Mouse (Mus musculus) midbrain, embryonic 13.5 days (tissue): ENCODE data around the gene Sall4. TPM values are rescaled to one million over a fixed set of nuclear protein-coding genes. Genes with fewer than 3 reads are reported as not detected.
A peak's percentile ranks its signal among the peaks of the same experiment; 100 is the strongest.

Experiments
- ATAC-seq: fragments of 200-750 bp; cut with Nextera tagmentation; 2 replicates; pipeline ENCODE4 v1.8.0; 2017; ENCODE audit warnings: mild to moderate bottlenecking, moderate TSS enrichment, moderate library complexity
- H3K27ac ChIP-seq: fragments of 300-500 bp; sonication (generic); 2 replicates; pipeline ENCODE4 v1.5.1; 2015; ENCODE audit warnings: inconsistent platforms, mild to moderate bottlenecking, moderate library complexity
- H3K27me3 ChIP-seq: fragments of 300-500 bp; sonication (generic); 2 replicates; pipeline ENCODE4 v1.6.1; 2015; ENCODE audit warnings: mild to moderate bottlenecking, inconsistent platforms
- H3K36me3 ChIP-seq: fragments of 300-500 bp; sonication (generic); 2 replicates; pipeline ENCODE4 v1.6.1; 2015; ENCODE audit warnings: mild to moderate bottlenecking, inconsistent platforms
- H3K4me1 ChIP-seq: fragments of 300-500 bp; sonication (generic); replicated peaks from 2 replicates; pipeline ENCODE4 v1.6.1; 2015; ENCODE audit warnings: inconsistent platforms
- H3K4me2 ChIP-seq: fragments of 300-500 bp; sonication (generic); replicated peaks from 2 replicates; pipeline ENCODE4 v1.6.1; 2015; ENCODE audit warnings: moderate library complexity, mild to moderate bottlenecking, inconsistent platforms
- H3K4me3 ChIP-seq: fragments of 300-500 bp; sonication (generic); replicated peaks from 2 replicates; pipeline ENCODE4 v1.5.1; 2015; ENCODE audit warnings: mild to moderate bottlenecking, inconsistent platforms
- H3K9ac ChIP-seq: fragments of 300-500 bp; sonication (generic); replicated peaks from 2 replicates; pipeline ENCODE4 v1.6.1; 2015; ENCODE audit warnings: mild to moderate bottlenecking, inconsistent platforms
- H3K9me3 ChIP-seq: fragments of 300-500 bp; sonication (generic); 2 replicates; pipeline ENCODE4 v1.6.1; 2016; ENCODE audit warnings: mild to moderate bottlenecking, inconsistent platforms
- WGBS: fragments of 180-500 bp; shearing (Covaris S2); methylation state at CpG from one replicate; pipeline ENCODE4 v1.1.7; 2015; 5-methylcytosine and 5-hydroxymethylcytosine counted together
- polyA plus RNA-seq: library from polyadenylated mRNA; unstranded; fragments of >200 nt; fragmentation: Nextera tagmentation; extraction: Ambion mirVana; gene quantifications from 2 replicates; pipeline ENCODE4 v1.2.1, GENCODE M21; 2015

Sall4 gene
- polyA plus RNA-seq, 1 experiment from 2014 or later = 2.2 TPM

GRCm38 (mm10) chr2:168742649-168743048 lies 25.1 kb downstream of the Sall4 start:
- peak overlapping the region; percentile 56 for H3K4me2 ChIP-seq
- H3K36me3 ChIP-seq = peaks cover 10% of the 10 kb centered on the region; the same call in 1 of the 2 replicates
- H3K4me3 ChIP-seq = peak overlapping the region; percentile 92
- 18% methylated on average over 7 of the region's 7 CpGs for WGBS
- peaks cover 10% of the 10 kb centered on the region for H3K4me1 ChIP-seq
- no peak overlapping the region for H3K9ac ChIP-seq
- H3K27me3 ChIP-seq = no peaks in the 10 kb centered on the region
- peak; percentile 15; the same call in 1 of the 2 replicates for ATAC-seq
- H3K9me3 ChIP-seq = no peaks in the 10 kb centered on the region
- peak overlapping the region; percentile 87 for H3K27ac ChIP-seq

GRCm38 (mm10) chr2:168742059-168742627 lies 25.6 kb downstream of the Sall4 start, which contains the start of gene Atp9a:
Gene Atp9a, minus strand, starts transcription at chr2:168742409.
- peak within 1 kb of the TSS; percentile 56 for H3K4me2 ChIP-seq
- H3K27ac ChIP-seq = peak within 1 kb of the TSS; percentile 96
- H3K4me3 ChIP-seq = peak within 1 kb of the TSS; percentile 92
- H3K9me3 ChIP-seq = no peaks in the 10 kb centered on the region
- WGBS = 9% methylated on average over 26 of the region's 33 CpGs
- peaks cover 10% of the 10 kb centered on the region; the same call in 1 of the 2 replicates for H3K36me3 ChIP-seq
- peaks cover 10% of the 10 kb centered on the region for H3K4me1 ChIP-seq
- peak; percentile 74 for ATAC-seq
- no peaks in the 10 kb centered on the region for H3K27me3 ChIP-seq
- peak within 1 kb of the TSS; percentile 97 for H3K9ac ChIP-seq

GRCm38 (mm10) chr2:168741273-168742058 lies 26.3 kb downstream of the Sall4 start:
- no peaks in the 10 kb centered on the region for H3K27me3 ChIP-seq
- peaks cover 10% of the 10 kb centered on the region; the same call in 1 of the 2 replicates for H3K36me3 ChIP-seq
- peak overlapping the region; percentile 56 for H3K4me2 ChIP-seq
- H3K4me3 ChIP-seq = peak overlapping the region; percentile 92
- peak overlapping the region; percentile 96 for H3K27ac ChIP-seq
- ATAC-seq = peak; percentile 85
- peak overlapping the region; percentile 97 for H3K9ac ChIP-seq
- H3K9me3 ChIP-seq = no peaks in the 10 kb centered on the region
- WGBS = under 1% methylated on average over 55 of the region's 108 CpGs
- H3K4me1 ChIP-seq = peaks cover 10% of the 10 kb centered on the region

GRCm38 (mm10) chr2:168740496-168740895 lies 27.2 kb downstream of the Sall4 start:
- Histone ChIP-seq H3K4me3 (peak overlapping the region; percentile 92), H3K9me3 (no peaks in the 10 kb centered on the region), H3K4me2 (peak overlapping the region; percentile 56), H3K27me3 (no peaks in the 10 kb centered on the region), H3K36me3 (peaks cover 10% of the 10 kb centered on the region; the same call in 1 of the 2 replicates), H3K4me1 (peaks cover 10% of the 10 kb centered on the region), H3K27ac (peak overlapping the region; percentile 96), H3K9ac (peak overlapping the region; percentile 97; the same call in 1 of the 2 replicates)
- 88% methylated on average over 10 of the region's 10 CpGs for WGBS
- no peak for ATAC-seq

- no peak overlapping the region for H3K4me3 ChIP-seq
- H3K9ac ChIP-seq = no peak overlapping the region
- WGBS = 94% methylated on average over 1 of the region's 1 CpGs
- no peaks in the 10 kb centered on the region for H3K27me3 ChIP-seq
- peaks cover 10% of the 10 kb centered on the region; the same call in 1 of the 2 replicates for H3K36me3 ChIP-seq
- no peaks in the 10 kb centered on the region for H3K9me3 ChIP-seq
- no peak overlapping the region for H3K4me2 ChIP-seq
- H3K4me1 ChIP-seq = peaks cover 12% of the 10 kb centered on the region
- ATAC-seq = no peak
- H3K27ac ChIP-seq = no peak overlapping the region
These were observed 28.9 kb downstream of the Sall4 start for GRCm38 (mm10) chr2:168738854-168739253.

GRCm38 (mm10) chr2:168737878-168738277 lies 29.9 kb downstream of the Sall4 start:
- 91% methylated on average over 10 of the region's 10 CpGs for WGBS
- ATAC-seq = no peak
- Histone ChIP-seq H3K9ac (no peak overlapping the region), H3K4me2 (no peak overlapping the region), H3K9me3 (no peaks in the 10 kb centered on the region), H3K4me3 (no peak overlapping the region), H3K4me1 (peaks cover 12% of the 10 kb centered on the region), H3K27me3 (no peaks in the 10 kb centered on the region), H3K27ac (no peak overlapping the region), H3K36me3 (peaks cover 10% of the 10 kb centered on the region; the same call in 1 of the 2 replicates)

GRCm38 (mm10) chr2:168734023-168734422 lies 33.7 kb downstream of the Sall4 start:
- Histone ChIP-seq H3K4me1 (peaks cover 36% of the 10 kb centered on the region), H3K4me3 (no peak overlapping the region), H3K9me3 (no peaks in the 10 kb centered on the region), H3K36me3 (peaks cover 7% of the 10 kb centered on the region; the same call in 1 of the 2 replicates), H3K27me3 (no peaks in the 10 kb centered on the region), H3K27ac (no peak overlapping the region), H3K4me2 (no peak overlapping the region), H3K9ac (no peak overlapping the region)
- ATAC-seq = no peak
- WGBS = 54% methylated on average over 11 of the region's 11 CpGs

GRCm38 (mm10) chr2:168731258-168731657 lies 36.5 kb downstream of the Sall4 start:
- Histone ChIP-seq H3K9ac (no peak overlapping the region), H3K36me3 (no peaks in the 10 kb centered on the region), H3K27me3 (no peaks in the 10 kb centered on the region), H3K4me1 (peaks cover 41% of the 10 kb centered on the region), H3K4me2 (no peak overlapping the region), H3K9me3 (no peaks in the 10 kb centered on the region), H3K4me3 (no peak overlapping the region), H3K27ac (peak overlapping the region; percentile 55)
- 55% methylated on average over 8 of the region's 8 CpGs for WGBS
- no peak for ATAC-seq

- no peak overlapping the region for H3K4me3 ChIP-seq
- H3K9me3 ChIP-seq = no peaks in the 10 kb centered on the region
- no peak overlapping the region for H3K9ac ChIP-seq
- no peaks in the 10 kb centered on the region for H3K27me3 ChIP-seq
- H3K4me2 ChIP-seq = no peak overlapping the region
- H3K36me3 ChIP-seq = no peaks in the 10 kb centered on the region
- WGBS = 82% methylated on average over 12 of the region's 12 CpGs
- H3K27ac ChIP-seq = peak overlapping the region; percentile 49; the same call in 1 of the 2 replicates
- H3K4me1 ChIP-seq = peaks cover 50% of the 10 kb centered on the region
- no peak for ATAC-seq
These were observed 38.0 kb downstream of the Sall4 start for GRCm38 (mm10) chr2:168729736-168730135.

GRCm38 (mm10) chr2:168728045-168728444 lies 39.7 kb downstream of the Sall4 start:
- Histone ChIP-seq H3K9me3 (no peaks in the 10 kb centered on the region), H3K4me2 (no peak overlapping the region), H3K27ac (no peak overlapping the region), H3K9ac (no peak overlapping the region), H3K36me3 (peaks cover 1% of the 10 kb centered on the region; the same call in 1 of the 2 replicates), H3K4me1 (peaks cover 48% of the 10 kb centered on the region), H3K4me3 (no peak overlapping the region), H3K27me3 (no peaks in the 10 kb centered on the region)
- no peak for ATAC-seq
- WGBS = 88% methylated on average over 12 of the region's 12 CpGs

GRCm38 (mm10) chr2:168726007-168726406 lies 41.7 kb downstream of the Sall4 start:
- peak overlapping the region; percentile 31 for H3K27ac ChIP-seq
- WGBS = 45% methylated on average over 6 of the region's 6 CpGs
- peaks cover 30% of the 10 kb centered on the region for H3K4me1 ChIP-seq
- H3K4me2 ChIP-seq = 0 out of 2 replicates have a peak overlapping the region, but pooled peaks have one; percentile 5
- H3K36me3 ChIP-seq = peaks cover 13% of the 10 kb centered on the region; the same call in 1 of the 2 replicates
- no peaks in the 10 kb centered on the region for H3K27me3 ChIP-seq
- no peaks in the 10 kb centered on the region for H3K9me3 ChIP-seq
- no peak overlapping the region for H3K9ac ChIP-seq
- H3K4me3 ChIP-seq = no peak overlapping the region
- peak; percentile 91 for ATAC-seq

GRCm38 (mm10) chr2:168721313-168721712 lies 46.4 kb downstream of the Sall4 start:
- 94% methylated on average over 14 of the region's 14 CpGs for WGBS
- Histone ChIP-seq H3K27ac (no peak overlapping the region), H3K4me3 (no peak overlapping the region), H3K36me3 (peaks cover 13% of the 10 kb centered on the region; the same call in 1 of the 2 replicates), H3K27me3 (no peaks in the 10 kb centered on the region), H3K9me3 (no peaks in the 10 kb centered on the region), H3K9ac (no peak overlapping the region), H3K4me2 (no peak overlapping the region), H3K4me1 (peaks cover 29% of the 10 kb centered on the region)
- ATAC-seq = no peak
